Mouse (Mus musculus): ENCODE measurements around the gene Slamf6.

Slamf6 gene

GRCm38 (mm10) chr1:171998820-171999597, 81.7 kb downstream of the Slamf6 start:
- DNase-seq = no peak

GRCm38 (mm10) chr1:172000641-172001040, 83.3 kb downstream of the Slamf6 start:
- peak in 1 of 2 experiments; percentile 45 for DNase-seq

- no peak for DNase-seq
These were observed 84.3 kb downstream of the Slamf6 start for GRCm38 (mm10) chr1:172001665-172002064.
